Mouse (Mus musculus) megakaryocyte, adult 5-6 weeks (primary cell): Measurements from ENCODE around the gene Ppp1r15b. TPM values are rescaled to one million over a fixed set of nuclear protein-coding genes. Genes with fewer than 3 reads are reported as not detected.

ENCODE experiments used
- ATAC-seq: 2 replicates; pipeline ENCODE4 v1.8.0; 2016; ENCODE audit warnings: mild to moderate bottlenecking, inconsistent platforms; ENCODE audit not compliant: poor library complexity, severe bottlenecking
- total RNA-seq, 2 experiments: library from RNA; stranded (forward) in 1 of 2; stranded (reverse) in 1 of 2; fragments of 153-499, 151-499 nt in 1 of 2; fragments of 221-1000, 200-1000 nt in 1 of 2; gene quantifications; 2 replicates each; pipeline versions ENCODE4 v1.2.3 to v1.2.4; 2015 to 2017

Ppp1r15b gene
- total RNA-seq, 2 experiments from 2014 or later: 68.0 to 124 TPM

DNA sequence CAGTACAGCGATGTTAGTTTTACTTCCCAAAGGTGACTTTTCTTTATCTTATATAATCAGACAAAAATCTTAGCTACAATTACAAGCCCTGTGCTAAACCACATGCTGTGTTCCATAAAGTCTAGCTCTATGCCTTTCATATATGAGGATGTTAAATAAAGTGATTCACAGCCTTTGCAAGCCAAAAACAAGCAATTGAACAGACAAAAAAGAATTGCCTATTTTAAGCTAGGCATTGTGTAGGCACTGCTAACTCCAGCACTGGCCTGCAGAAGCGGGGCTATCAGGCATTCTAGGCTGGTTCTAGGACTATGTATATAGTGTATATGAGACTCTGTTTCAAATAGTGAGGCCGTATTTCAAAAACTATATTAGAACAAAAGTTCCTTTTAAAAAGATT is 21.3 kb downstream of the Ppp1r15b start:
- ATAC-seq: no peak

DNA sequence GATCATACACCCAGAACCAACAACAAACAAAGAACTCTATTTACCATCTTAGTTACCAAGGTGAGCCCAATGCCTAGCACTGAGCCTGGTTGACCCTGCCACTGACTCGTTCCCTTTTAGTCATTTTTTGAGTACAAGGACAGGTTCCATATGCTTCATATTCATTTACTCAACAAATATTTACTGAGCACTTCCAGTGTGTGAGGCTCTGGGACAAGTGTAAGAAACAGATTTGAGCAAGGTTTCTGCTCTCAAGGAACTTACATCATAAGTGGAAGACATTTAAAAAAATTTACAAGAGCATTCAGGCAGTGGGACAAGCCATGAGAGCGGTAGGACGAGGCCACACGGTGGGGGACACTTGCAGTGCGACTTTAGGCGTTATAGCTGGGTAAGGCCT is 24.3 kb downstream of the Ppp1r15b start:
- no peak for ATAC-seq

DNA sequence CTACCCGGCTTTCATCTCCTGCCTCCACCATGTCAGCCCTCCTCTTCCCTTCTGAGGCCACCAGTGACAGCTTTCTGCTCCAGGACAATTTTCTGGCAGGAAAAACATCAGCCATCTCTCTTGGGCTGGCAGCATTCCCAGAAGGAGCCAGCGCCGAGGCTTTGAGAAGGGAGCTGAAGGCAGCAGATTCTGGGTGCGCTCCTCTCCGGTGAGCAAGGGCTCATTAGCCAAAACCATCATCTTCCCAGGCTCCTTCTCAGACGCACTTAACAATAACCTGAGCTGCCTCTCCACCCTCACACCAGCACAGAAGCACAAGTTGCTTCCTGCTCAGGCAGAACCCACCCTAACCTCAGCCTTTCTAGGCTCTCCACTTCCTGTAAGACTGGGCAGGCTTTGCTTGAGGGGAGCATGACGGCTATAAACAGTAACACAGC is 28.2 kb downstream of the Ppp1r15b start:
- ATAC-seq: peak; percentile 72

DNA sequence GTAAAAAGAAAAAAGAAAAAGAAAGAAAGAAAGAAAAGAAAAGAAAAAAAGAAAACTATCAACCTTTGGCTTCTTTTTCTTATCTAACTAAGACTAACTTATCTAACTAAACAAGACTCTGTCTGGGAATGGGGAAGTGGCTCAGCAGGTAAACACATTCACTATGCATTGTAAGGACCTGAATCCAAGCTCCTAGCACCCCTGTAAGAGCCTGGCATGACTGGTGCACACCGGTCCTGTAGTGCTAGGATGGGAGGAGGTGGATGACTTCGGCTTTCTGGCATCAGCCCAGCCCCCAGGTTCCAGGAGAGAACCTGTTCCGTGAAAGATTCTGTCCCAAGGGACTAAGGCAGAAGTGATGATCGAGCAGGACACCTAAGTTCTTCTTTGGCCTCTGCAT is 30.6 kb downstream of the Ppp1r15b start:
- no peak for ATAC-seq

DNA sequence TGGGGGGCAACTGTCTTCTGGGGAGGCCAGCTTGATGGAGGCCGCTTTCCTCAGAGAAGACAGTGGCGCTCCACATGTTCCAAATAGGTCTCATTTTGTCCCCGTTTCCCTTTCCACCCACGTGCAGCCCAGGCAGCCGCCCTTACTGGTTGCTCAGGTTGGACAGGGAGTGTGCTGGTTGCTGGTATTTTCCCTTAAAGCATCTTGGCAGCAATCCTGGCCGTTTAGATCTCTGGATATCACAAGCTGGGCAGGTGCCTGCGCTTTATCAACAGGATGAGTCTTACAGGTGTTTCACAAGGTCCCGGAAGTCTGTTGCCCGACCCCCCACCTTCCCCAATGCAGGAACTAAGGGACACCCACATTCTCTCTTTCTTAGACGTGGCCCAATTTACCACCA is 31.1 kb downstream of the Ppp1r15b start:
- ATAC-seq: no peak

DNA sequence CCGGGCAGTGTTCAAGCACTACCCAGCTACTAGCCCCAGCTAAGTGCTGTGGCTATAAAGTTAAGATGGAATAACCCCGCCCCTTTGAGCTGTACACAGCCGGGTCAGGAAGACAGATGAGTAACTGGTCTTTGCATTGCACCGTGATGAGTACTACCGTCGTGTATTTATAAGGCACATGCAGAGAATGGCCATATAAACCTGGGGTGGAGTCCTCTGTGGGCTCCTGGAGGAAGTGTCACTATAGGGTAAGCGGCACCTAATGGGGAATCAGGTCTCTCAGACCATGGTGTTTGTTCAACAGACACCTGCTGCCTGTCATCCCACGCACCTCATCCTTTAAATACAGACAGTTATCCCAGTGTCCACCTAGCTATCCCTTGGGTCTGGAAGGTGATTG is 32.0 kb downstream of the Ppp1r15b start:
- no peak for ATAC-seq

DNA sequence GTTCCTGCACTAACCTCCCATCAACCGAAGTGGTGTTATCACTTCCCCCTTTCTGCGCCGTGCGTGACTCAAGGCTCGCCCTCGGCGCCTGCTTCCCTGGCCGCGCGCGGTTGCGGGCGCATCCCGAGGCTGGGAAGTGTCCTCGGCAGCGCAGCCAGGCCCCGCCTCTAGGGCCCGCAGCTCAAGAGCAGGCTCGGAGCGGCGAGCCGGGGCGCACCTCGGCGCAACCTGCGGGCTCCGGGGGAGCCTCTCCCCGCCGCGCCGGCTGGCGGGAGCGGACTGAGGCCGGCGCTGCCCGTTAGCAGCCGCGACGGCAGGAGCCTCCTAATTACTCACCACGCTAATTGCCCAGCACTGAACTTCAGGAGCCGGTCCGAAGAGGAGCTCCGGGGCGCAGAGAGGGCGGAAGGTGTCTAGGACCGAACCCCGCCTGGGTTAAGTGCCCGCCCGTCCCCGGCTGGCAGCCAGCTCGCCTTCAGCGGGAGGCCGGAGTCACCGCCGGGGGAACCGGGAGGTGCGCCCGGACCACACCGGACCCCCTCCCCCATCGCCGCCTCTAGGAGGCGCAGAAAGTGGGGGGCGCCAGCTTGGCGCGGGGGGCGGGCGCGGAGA is 33.0 kb downstream of the Ppp1r15b start, which contains the start of gene Plekha6:
TSS of gene Plekha6 (plus strand) at position 391 of the 612 bp plus-strand sequence.
- ATAC-seq: peak; percentile 84

DNA sequence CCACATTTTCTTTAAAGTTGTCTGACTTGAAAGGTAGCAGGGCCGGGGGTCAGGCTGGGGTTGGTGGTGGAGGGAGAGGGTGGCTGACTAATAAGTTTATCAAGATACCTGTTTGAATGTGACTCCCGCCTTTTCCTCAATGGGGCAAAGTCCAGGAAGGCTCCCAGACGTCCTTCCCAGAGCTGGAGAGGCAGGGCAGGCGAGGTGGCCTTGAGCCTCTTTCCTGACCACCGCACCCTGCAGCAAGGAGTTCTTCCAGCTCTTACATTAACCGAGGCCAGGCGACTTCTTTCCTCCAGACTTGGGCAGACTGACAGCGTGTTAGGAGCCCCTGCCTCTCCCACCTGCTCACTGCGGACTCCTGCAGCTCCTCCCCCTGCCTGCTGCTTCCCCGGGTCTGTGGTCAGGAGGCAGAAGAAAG is 33.7 kb downstream of the Ppp1r15b start:
- no peak for ATAC-seq

DNA sequence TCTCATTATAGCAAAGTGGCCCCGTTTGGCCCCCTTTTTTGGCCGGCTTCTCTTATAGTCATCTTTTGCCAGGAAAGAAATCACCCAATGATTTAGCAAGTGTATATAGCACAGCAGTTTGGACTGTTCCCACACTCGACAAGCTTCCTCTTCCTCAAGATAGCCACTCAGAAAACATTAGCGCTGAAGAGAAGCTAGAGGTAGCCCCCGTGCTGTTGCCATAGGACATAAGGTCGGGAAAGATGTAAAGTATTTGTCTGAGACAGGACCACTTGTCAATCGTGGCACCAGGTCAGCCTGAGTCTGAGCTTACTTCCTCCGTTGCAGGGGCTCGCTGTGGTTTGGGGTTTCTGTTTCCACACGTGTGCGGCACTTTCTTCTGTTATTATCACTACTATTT is 34.2 kb downstream of the Ppp1r15b start:
- peak; percentile 30 for ATAC-seq

DNA sequence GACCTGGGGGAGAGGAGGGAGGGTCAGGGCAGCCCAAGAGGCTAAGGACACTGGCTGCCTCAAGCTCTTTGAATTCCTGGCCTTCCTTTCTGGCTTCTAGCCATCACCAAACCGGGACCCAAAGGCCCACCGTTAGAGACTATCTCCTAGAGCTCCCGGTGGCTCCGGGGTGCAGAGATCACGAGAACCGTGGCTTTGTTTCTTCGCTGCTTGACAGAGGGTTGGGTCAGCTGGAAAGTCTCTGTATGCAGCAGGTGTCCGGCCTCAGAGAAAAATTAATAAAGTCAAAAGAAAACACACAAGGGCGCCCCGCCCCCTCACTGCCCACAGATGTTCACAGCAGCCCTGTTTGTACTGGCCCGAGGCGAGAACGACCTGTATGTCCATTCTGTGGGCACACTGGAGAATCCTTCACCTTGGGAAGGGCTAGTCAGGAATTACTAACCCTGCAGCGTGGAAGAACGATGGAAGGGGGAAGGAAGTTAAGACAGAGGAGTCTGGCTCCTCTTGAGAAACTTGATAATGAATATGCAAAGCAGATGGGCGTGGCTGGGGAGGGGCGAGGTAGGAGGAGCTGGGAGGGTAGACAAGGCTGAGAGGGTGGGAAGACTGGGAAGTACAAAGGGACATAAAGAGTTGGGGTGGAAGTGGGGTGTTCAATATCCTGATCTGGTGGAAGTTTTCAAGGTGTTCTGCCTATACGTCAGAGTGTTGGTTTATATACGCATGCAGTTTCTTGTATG is 37.5 kb downstream of the Ppp1r15b start:
- ATAC-seq: no peak

DNA sequence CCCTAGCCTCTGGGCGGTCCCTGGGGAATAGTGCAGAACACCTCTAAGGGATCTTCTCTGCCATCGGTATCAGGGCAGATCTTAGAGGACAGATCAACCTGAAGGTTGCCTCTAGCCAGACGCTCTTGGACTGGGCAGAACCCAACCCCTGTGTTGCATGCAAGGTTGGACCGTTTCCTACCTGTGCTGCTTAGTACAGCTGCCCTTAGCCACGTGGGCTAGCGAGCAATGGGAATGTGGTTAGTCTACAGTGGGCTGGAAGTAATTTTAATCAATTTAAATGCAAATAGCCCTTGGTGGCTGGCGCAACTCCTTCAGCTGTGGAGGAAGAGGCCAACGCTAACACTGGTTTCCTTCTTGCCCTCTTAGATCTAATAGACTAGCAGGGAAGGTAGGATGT is 39.3 kb downstream of the Ppp1r15b start:
- no peak for ATAC-seq

DNA sequence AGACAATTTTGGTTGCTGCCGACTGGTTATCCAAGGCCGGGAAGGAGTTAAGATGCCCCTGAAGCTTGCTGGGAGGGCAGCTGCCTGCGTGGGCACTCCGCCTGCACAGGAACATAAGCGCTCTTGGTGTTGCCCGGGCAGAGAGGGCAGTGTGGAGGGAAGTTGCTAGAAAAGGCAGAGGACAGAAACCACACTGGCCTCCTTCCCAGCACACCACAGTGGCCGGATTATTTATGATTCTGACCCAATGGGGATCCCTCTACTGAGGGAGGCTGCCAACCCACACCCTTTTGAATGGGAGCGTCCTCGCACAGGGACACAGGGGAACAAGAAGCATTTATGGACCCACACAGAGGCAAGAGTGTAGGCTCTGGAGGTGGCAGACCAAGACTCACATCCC is 40.4 kb downstream of the Ppp1r15b start:
- peak; percentile 15; the same call in 1 of the 2 replicates for ATAC-seq

DNA sequence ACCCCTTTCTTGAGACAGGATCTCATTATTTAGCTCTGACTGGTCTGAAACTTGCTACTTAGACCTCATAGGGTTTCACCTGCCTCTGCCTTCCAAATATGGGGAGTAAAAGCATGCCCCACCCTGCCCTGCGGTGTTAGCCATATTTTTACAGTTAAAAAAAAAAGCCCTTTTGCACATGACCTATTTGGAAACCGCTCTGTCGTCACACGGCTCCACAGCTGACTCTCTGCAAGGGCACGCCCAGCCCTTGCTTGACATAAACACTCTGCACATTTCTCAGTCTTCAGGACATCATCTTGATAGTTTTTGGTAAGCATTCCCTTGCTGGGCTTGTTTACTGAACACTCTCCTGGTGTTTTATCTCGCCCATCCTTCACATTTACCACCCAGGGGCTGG is 44.2 kb downstream of the Ppp1r15b start:
- ATAC-seq: peak; percentile 53

DNA sequence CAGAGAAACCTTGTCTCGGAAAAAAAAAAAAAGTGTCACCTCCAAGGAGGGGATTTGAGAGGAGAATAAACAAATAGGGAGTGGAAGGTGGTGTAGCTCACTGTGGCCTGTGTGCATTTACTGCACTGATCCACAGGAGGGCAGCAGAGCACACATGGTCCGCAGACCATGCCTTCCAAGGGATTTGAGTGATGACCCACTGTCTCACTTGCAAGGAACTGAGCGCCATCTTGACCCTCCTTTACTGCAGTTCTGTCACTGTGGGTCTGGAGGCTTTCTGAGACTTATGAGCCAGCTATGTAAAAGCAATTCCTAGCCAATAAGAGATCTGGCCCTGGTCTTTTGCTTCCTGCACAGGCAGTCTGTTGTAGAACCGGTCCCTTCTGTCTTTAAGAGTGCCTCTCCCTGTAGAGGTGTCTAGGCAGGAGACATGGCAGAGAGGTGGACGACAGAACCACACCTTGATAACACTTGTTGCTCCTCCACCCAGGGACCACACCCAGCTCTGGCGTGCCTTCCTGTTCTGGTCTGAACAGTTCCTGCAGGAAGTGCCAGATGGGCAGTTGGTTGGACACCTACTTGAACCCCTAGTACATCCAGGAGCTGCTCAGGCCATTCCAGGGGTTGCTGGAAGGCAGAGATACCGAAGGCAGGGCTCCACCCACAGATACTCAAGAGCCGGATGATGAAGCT is 46.7 kb downstream of the Ppp1r15b start:
- ATAC-seq: peak; percentile 90

DNA sequence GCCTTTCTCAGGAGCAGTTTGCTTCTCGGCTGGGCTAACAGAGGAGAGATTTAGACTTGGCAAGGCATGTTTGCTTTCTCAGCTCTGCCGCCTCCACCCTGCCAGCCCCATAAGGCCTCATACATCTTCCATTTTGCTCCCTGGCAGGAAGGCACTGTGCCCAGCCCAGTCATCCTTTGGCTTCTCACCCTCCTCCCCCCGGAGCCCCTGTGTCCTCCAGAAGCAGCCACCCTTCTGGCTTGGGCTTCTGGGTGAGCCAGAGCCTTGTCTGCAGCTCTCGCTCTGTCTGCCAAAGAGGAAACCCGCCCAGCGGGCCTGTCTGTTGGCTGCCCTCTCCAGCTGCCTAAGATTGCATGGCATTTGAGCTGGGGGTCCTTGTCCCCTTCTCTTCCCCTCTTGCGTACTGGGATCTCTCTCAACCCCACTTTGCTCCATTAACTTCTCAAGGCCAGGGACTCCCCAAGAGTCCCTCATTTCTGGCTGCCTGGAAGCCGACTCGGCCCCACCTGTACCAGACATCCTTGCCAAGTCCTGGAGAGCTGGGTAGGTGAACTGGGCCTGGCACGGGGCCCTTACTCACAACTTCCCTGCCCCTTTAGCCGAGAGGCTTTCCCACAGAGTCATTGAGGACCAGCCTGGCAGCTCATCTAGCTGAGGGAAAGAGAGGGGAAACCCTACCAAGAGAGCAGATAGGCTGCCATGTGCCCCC is 47.9 kb downstream of the Ppp1r15b start:
- no peak for ATAC-seq

DNA sequence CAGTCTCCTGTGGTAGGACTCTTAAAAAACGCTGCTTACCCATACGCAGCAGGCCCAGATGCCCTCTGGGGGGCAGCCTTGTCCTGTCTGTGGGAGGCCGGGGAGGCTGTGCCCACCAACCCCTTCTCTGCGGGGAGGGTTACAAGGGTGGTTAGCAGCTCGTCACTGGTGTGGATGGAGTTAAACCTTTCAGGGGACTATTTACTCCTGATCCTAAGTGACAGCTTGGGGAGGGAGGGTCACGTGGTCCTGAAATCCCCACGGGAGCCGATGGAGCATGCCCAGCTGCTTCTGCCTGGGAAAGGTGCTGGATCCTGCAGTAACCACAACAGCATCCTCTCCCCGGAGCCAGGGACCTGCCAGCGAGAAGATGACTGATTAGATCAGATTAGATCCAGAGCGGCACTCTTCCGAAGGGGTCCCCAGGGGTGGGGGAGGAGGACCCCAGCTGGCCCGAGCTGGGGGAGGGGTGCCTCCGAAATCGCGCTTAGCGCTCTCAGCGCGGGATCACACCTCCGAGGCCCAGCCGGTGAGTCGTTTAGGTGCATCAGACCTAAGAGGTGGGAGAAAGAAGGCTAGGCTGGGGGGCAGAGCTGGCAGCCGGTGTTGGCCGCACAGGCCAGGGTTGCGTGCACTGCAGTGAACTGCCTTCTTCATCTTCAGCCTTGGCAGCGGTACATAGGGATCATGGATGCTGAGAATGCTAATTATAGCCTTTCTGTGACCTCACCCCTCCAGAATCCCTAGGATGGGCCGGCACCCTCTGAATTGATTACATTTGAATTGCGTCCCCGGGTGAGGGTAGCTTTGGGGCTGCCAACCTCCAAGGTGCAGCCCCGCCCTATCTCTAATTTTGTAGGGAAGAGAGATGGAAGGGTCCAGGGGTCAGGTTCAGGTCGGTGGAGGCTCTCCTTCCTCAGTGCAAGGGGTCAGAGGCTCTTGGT is 50.4 kb downstream of the Ppp1r15b start:
- ATAC-seq: peak; percentile 36; the same call in 1 of the 2 replicates

DNA sequence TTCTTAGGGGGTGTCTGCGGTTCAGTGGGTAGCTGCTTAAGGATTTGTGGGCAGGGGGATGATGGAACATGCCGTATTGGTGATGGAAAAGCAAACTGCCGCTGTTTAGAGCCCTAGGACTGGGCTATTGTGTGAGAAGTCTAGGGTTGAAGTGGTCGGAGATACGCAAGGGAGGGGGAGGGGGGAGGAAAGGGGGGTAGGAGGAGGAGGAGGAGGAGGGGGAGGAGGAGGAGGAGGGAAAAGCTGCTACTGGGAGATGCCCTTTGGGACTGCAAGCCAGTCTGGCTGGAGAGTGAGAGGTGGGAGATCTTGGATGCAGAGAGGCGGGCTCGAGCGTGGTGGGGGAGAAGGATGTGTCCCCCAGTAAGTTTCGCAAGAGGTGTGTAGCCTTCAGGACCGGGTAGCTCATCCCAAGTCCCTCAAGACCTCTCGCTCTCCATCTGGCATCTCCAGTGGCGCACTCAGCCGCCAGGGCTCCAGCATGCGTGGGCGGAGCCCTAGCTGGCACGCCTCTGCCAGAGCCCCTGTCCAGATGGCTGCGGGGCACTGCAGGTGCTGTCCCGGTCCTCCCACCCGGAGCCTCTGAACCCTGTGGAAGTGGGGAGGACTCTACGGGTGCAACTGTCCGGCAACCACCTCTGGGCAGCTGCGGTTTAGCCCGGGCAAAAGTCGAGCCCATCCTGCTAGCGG is 51.2 kb downstream of the Ppp1r15b start:
- no peak for ATAC-seq

DNA sequence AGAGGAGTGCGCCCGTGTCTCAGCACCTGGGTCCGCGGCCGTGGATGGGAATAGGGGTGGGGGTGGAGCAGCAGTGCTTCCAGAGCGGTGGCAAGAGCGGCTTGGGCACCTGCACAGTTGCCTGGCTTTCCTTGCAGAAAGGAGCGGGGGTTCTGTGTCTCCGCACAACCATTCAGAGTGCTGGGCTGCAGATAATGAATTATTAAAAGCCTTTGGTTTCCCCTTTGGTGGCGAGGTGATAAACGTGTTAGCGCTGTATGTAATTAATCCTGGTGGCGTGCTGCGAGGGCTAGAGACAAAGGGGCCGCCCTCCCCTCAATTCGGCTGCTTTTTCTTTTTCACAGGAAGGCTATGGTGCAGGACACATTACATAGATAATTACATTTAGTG is 51.8 kb downstream of the Ppp1r15b start:
- ATAC-seq: no peak

DNA sequence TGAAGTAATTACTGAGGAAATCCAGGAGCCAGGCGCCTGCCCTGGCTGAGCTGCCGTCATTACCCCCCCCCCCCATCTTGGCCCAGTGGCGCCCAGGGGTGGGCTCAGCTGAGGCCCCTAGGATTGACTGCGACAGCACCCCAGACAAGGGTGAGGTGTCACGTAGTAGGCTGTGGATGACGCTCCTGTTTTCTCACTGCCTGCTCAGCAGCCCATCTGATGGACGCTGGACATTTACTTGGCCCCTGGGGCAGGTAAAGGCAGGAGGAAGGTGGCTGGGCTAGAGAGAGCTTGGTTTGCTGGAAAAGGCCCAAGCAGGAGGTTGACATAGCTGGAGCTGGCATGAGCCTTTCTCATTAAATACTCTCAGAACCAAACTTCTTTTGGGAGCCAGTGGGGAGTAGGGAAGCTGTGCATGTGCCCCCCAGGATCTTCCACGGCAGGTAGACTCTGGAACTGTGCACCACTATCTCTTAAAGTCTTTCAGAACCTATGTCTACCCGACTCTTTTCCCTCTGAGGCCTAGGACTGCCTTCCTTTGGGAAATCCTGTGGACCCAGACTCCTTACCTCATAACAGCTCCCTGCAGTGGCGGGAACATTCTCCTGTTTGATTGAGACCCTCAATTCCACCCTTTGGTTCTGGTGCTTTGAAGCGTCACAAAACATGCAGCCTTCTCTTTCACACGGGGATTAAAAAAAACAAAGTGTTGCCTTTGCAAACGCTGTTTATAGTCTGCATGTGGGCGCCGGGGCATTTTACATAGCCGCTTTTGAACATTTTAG is 52.4 kb downstream of the Ppp1r15b start:
- no peak for ATAC-seq
